Mouse (Mus musculus) erythroid progenitor cell, adult 5-6 weeks (primary cell): ENCODE data around the gene Gatad1. TPM values are rescaled to one million over a fixed set of nuclear protein-coding genes. Genes with fewer than 3 reads are reported as not detected.

ENCODE experiments used
- total RNA-seq, 2 experiments: library from RNA; stranded (forward) in 1 of 2; stranded (reverse) in 1 of 2; fragments of 150-400 nt in 1 of 2; fragments of 186-747, 209-891 nt in 1 of 2; gene quantifications; 2 replicates each; pipeline versions ENCODE4 v1.2.3 to v1.2.4; 2015 to 2017; ENCODE audit warnings: low replicate concordance in 2 of 2

Gatad1 gene
- total RNA-seq, 2 experiments from 2014 or later = 115 to 171 TPM

Other genes starting within 250 kb of the Gatad1 start
- gene Fam133b, start 113.4 kb downstream of the Gatad1 start, total RNA-seq (2015; ENCODE audit: low replicate concordance) = 57.0 and 58.4 TPM in 2 replicates
- gene Fam133b, start 113.4 kb downstream of the Gatad1 start, total RNA-seq (2017; ENCODE audit: low replicate concordance) = 102 and 153 TPM in 2 replicates
- 32.4 and 38.6 TPM in 2 replicates for gene 1700109H08Rik, start 85.6 kb downstream of the Gatad1 start, total RNA-seq (2015; ENCODE audit: low replicate concordance)
- 6.7 and 30.4 TPM in 2 replicates for gene 1700109H08Rik, start 85.6 kb downstream of the Gatad1 start, total RNA-seq (2017; ENCODE audit: low replicate concordance)
- 0.36 and 4.6 TPM in 2 replicates for gene Pex1, start 61.1 kb downstream of the Gatad1 start, total RNA-seq (2015; ENCODE audit: low replicate concordance)
- 0.23 and 9.2 TPM in 2 replicates for gene Pex1, start 61.1 kb downstream of the Gatad1 start, total RNA-seq (2017; ENCODE audit: low replicate concordance)
- 3.4 and 13.0 TPM in 2 replicates for gene Rbm48, start 60.6 kb downstream of the Gatad1 start, total RNA-seq (2015; ENCODE audit: low replicate concordance)
- gene Rbm48, start 60.6 kb downstream of the Gatad1 start, total RNA-seq (2017; ENCODE audit: low replicate concordance) = 10.3 and 14.9 TPM in 2 replicates
- gene Tmbim7, start 6.0 kb downstream of the Gatad1 start, total RNA-seq (2015; ENCODE audit: low replicate concordance) = not detected in 2 replicates
- gene Tmbim7, start 6.0 kb downstream of the Gatad1 start, total RNA-seq (2017; ENCODE audit: low replicate concordance) = not detected in 2 replicates
- 10.1 and 19.8 TPM in 2 replicates for gene Ankib1, start 145.7 kb upstream of the Gatad1 start, total RNA-seq (2015; ENCODE audit: low replicate concordance)
- 21.3 and 27.0 TPM in 2 replicates for gene Ankib1, start 145.7 kb upstream of the Gatad1 start, total RNA-seq (2017; ENCODE audit: low replicate concordance)
- 67.0 and 88.9 TPM in 2 replicates for gene Krit1, start 146.0 kb upstream of the Gatad1 start, total RNA-seq (2015; ENCODE audit: low replicate concordance)
- 105 and 111 TPM in 2 replicates for gene Krit1, start 146.0 kb upstream of the Gatad1 start, total RNA-seq (2017; ENCODE audit: low replicate concordance)
- gene Lrrd1, start 188.0 kb upstream of the Gatad1 start, total RNA-seq (2015; ENCODE audit: low replicate concordance) = not detected in 2 replicates
- gene Lrrd1, start 188.0 kb upstream of the Gatad1 start, total RNA-seq (2017; ENCODE audit: low replicate concordance) = not detected in 2 replicates
- gene Mterf1a, start 236.7 kb upstream of the Gatad1 start, total RNA-seq (2015; ENCODE audit: low replicate concordance) = 5.0 and 5.8 TPM in 2 replicates
- gene Mterf1a, start 236.7 kb upstream of the Gatad1 start, total RNA-seq (2017; ENCODE audit: low replicate concordance) = 4.2 and 13.0 TPM in 2 replicates